Comparison of ENCODE assay signal across 18 mouse cellular contexts in the genomic region with DNA sequence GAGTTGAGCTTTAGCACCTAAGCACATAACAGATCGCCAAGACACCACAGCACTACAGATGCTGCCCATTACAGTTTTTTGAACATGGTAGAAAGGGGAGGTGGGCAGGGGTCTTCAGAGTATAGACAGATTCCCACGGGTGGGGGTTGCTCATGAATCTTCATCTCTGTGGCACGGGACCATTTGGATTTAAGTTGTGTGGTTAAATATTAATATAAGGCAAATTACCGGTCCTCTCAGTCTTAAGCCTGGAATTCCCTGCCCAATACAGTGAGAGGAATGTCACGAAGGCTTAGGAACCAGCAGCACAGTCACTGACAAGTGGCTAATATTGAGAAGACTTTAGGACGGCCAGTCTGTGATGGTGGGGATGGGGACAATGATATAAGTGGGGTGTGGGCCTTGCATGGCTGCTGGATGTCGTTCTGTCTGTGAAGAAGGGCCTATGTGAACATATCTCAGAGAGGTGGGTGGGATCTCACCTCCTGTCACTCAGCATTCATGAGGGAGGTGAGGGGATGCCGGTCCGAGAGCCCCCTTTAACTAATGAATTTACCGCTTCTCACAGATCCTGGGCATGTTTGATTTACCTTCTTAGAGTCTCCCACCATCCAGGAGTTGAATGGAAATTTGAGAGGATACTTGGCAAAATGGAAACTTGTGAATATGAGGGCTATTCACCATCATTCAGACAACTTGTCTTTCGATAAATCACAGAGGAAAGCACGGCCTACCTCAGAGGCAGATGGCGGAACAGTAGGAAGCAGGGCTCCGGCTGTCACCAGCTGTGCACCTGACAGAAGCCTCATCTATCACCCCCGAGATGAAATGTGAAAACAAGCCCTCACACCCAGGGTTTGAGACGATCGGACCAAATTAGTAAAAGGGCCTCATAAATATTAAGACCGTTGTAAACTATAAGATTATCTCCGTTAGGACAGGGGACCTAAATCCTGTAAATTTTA. TPM values are rescaled to one million over a fixed set of nuclear protein-coding genes. Genes with fewer than 3 reads are reported as not detected.
DNase-seq lines count a peak whose midpoint lies in the region; ATAC-seq lines count a peak whose summit lies in the region.
"Had no signal": no experiment of that assay in that cellular context is flagged by ENCODE, and none has a peak within 500 bp of the region (broad histone marks: within the 10 kb centered on the region; RNA-seq: fewer than 3 reads in every experiment).

No protein-coding gene starts in this region.

- peaks cover 30% of the 10 kb centered on the region for H3K27me3 ChIP-seq in heart, embryonic 10.5 days (ENCODE audit: insufficient read depth, poor library complexity, severe bottlenecking)
- H3K27me3 ChIP-seq in hindbrain, embryonic 14.5 days (ENCODE audit: control insufficient read depth, insufficient read depth, low read length) = no peaks in the 10 kb centered on the region
- H3K27me3 ChIP-seq in neural tube, embryonic 12.5 days (replicated peaks) = peaks cover 3% of the 10 kb centered on the region; the same call in 1 of the 2 replicates

- H3K9ac ChIP-seq in hindbrain, embryonic 14.5 days = peak overlapping the region; percentile 87
- peak overlapping the region; percentile 82 for H3K9ac ChIP-seq in neural tube, embryonic 12.5 days
- H3K9ac ChIP-seq: embryonic facial prominence, embryonic 12.5 days; heart, embryonic 13.5 days; intestine, embryonic 15.5 days; liver, embryonic 12.5 days had no signal

- peak; percentile 68 for DNase-seq in heart, embryonic 10.5 days (ENCODE audit: low spot score)
- no peak for DNase-seq in heart, adult 8-10 months (ENCODE audit: low spot score)
- DNase-seq in cerebellum, postnatal 36 days = peak; percentile 84 to 86
- DNase-seq in hindbrain, embryonic 14.5 days (ENCODE audit: low spot score) = no peak
- DNase-seq in retina, embryonic 14.5 days (ENCODE audit: low spot score) = no peak
- DNase-seq in adrenal gland, postnatal 25 days = no peak
- DNase-seq in kidney, adult 9 months = no peak
- DNase-seq: kidney, postnatal 25 days; lung, postnatal 14 days; right cerebral cortex, adult 18-20 months; thymus, postnatal 14 days had no signal

- WGBS in heart, embryonic 10.5 days = 82% methylated on average over 19 of the region's 19 CpGs
- 42% methylated on average over 19 of the region's 19 CpGs for WGBS in hindbrain, embryonic 14.5 days
- WGBS in neural tube, embryonic 12.5 days = 60% methylated on average over 19 of the region's 19 CpGs

- peak overlapping the region; percentile 86 for H3K4me2 ChIP-seq in hindbrain, embryonic 14.5 days (replicated peaks)
- peak overlapping the region; percentile 64 for H3K4me2 ChIP-seq in neural tube, embryonic 12.5 days (replicated peaks)
- H3K4me2 ChIP-seq: embryonic facial prominence, embryonic 12.5 days; heart, embryonic 13.5 days; intestine, embryonic 15.5 days; liver, embryonic 12.5 days had no signal

- H3K27ac ChIP-seq in heart, embryonic 10.5 days = no peak overlapping the region
- peak overlapping the region; percentile 43 for H3K27ac ChIP-seq in hindbrain, embryonic 14.5 days
- H3K27ac ChIP-seq in neural tube, embryonic 12.5 days = no peak overlapping the region
- H3K27ac ChIP-seq: embryonic facial prominence, embryonic 12.5 days; heart, embryonic 13.5 days; intestine, embryonic 15.5 days; liver, embryonic 12.5 days had no signal

- H3K4me1 ChIP-seq in heart, embryonic 10.5 days = peaks cover 15% of the 10 kb centered on the region; the same call in 1 of the 2 replicates
- H3K4me1 ChIP-seq in hindbrain, embryonic 14.5 days (replicated peaks; ENCODE audit: control insufficient read depth, insufficient read depth, low read length) = peaks cover 59% of the 10 kb centered on the region
- H3K4me1 ChIP-seq in neural tube, embryonic 12.5 days = peaks cover 18% of the 10 kb centered on the region

- no peak for ATAC-seq in hindbrain, embryonic 14.5 days (ENCODE audit: low FRiP score)
- ATAC-seq in neural tube, embryonic 12.5 days (ENCODE audit: low FRiP score, low read depth) = no peak
- ATAC-seq: intestine, embryonic 15.5 days; liver, embryonic 12.5 days had no signal

- no peaks in the 10 kb centered on the region for H3K9me3 ChIP-seq in heart, embryonic 10.5 days
- H3K9me3 ChIP-seq in hindbrain, embryonic 14.5 days (ENCODE audit: control insufficient read depth, low read length) = no peaks in the 10 kb centered on the region
- no peaks in the 10 kb centered on the region for H3K9me3 ChIP-seq in neural tube, embryonic 12.5 days
- H3K9me3 ChIP-seq: embryonic facial prominence, embryonic 12.5 days; heart, embryonic 13.5 days; intestine, embryonic 15.5 days; liver, embryonic 12.5 days had no signal

- no peaks in the 10 kb centered on the region for H3K36me3 ChIP-seq in heart, embryonic 10.5 days
- peaks cover 23% of the 10 kb centered on the region for H3K36me3 ChIP-seq in hindbrain, embryonic 14.5 days (replicated peaks; ENCODE audit: control insufficient read depth, insufficient read depth)
- no peaks in the 10 kb centered on the region for H3K36me3 ChIP-seq in neural tube, embryonic 12.5 days
- H3K36me3 ChIP-seq: embryonic facial prominence, embryonic 12.5 days; heart, embryonic 13.5 days; intestine, embryonic 15.5 days; liver, embryonic 12.5 days had no signal

- no peak overlapping the region for H3K4me3 ChIP-seq in heart, embryonic 10.5 days
- peak overlapping the region; percentile 64 for H3K4me3 ChIP-seq in hindbrain, embryonic 14.5 days (replicated peaks; ENCODE audit: low read length)
- H3K4me3 ChIP-seq in neural tube, embryonic 12.5 days = peak overlapping the region; percentile 64
- H3K4me3 ChIP-seq: embryonic facial prominence, embryonic 12.5 days; heart, embryonic 13.5 days; intestine, embryonic 15.5 days; liver, embryonic 12.5 days had no signal

RNA-seq across cellular contexts. Expression of a gene that starts 48.3 kb away (rescaled TPM):
- not detected in 2 replicates for polyA plus RNA-seq in heart, embryonic 10.5 days (2016; fragmentation: Nextera tagmentation; extraction: Ambion mirVana)
- total RNA-seq in heart, adult 8-10 months (2022) = not detected
- polyA plus RNA-seq in hindbrain, embryonic 14.5 days (2014; fragmentation: Nextera tagmentation; extraction: Ambion mirVana) = 0.08 TPM in 1 of 2 replicates, not detected in the other
- polyA plus RNA-seq in neural tube, embryonic 12.5 days (2016; fragmentation: Nextera tagmentation; extraction: Ambion mirVana) = not detected in 2 replicates
- not detected in 2 replicates for total RNA-seq in adrenal gland, postnatal 25 days (2021)
- total RNA-seq: left cerebral cortex, postnatal 10 days; MEL had no signal
- polyA plus RNA-seq: embryonic facial prominence, embryonic 12.5 days; heart, embryonic 13.5 days; intestine, embryonic 15.5 days; liver, embryonic 12.5 days had no signal

Comparison
In these comparisons a context has a peak if more than half of its experiments do, and no peak if none do; other contexts are left out.
1. DNase-seq: peak in heart, embryonic 10.5 days (single experiment) and cerebellum, postnatal 36 days (2 of 2); none in heart, adult 8-10 months (single experiment), hindbrain, embryonic 14.5 days (single experiment), retina, embryonic 14.5 days (single experiment), adrenal gland, postnatal 25 days (single experiment) and kidney, adult 9 months (single experiment).